Mouse (Mus musculus): ENCODE results near the gene Slc15a5.

GRCm38 (mm10) chr6:138007705-138008104 lies 72.0 kb downstream of the Slc15a5 start:
- TF ChIP-seq POLR2A (IDR thresholded peaks at IDR 0.05; ENCODE audit: insufficient read length, low read depth) (no peak), MYOD1 (IDR thresholded peaks at IDR 0.05; ENCODE audit: control insufficient read depth in 1 of 3, insufficient read length in 2 of 3, low read depth in 2 of 3) (no peak), TCF12 (IDR thresholded peaks at IDR 0.05; ENCODE audit: insufficient read depth, poor library complexity, severe bottlenecking) (no peak), USF1 (IDR thresholded peaks at IDR 0.05; ENCODE audit: low read depth) (no peak)
